Comparison of ENCODE assay signal across 8 mouse cellular contexts in the genomic region with DNA sequence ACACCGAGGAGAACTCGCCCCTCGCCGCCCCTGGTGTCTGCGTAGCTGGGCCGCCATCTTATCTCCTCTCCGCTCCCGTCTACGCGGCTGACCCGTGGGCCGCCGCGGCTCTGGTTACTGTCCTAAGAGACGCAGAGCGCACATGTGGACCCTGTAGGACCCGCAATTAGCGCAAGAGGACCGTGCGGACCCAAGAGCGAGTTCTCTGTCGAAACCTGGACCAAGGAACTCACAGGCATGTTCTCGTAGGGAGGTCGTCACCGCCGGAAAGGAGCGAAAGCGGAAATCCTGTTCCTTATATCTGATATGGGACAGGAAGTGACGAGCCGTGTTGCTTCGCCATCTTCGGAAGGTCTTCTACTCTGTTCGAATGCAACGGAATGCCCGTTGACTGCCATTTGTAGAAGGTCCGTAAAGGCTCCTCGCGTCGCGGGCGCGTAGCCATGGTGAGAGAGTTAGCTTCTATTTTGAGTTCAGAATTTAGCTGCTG. TPM values are rescaled to one million over a fixed set of nuclear protein-coding genes. Genes with fewer than 3 reads are reported as not detected.
DNase-seq lines count a peak whose midpoint lies in the region; ATAC-seq and TF ChIP-seq lines count a peak whose summit lies in the region.

TSS of gene Rps27 (minus strand) at position 275 of the 490 bp plus-strand sequence.
TSS of gene Rab13 (plus strand) at position 319 of the 490 bp plus-strand sequence.

- ATAC-seq in embryonic facial prominence, embryonic 13.5 days (ENCODE audit: insufficient number of reproducible peaks, insufficient read depth, low FRiP score, low TSS enrichment, low read depth) = peak; percentile 81
- peak; percentile 95 for ATAC-seq in limb, embryonic 13.5 days (ENCODE audit: low FRiP score, low read depth)
- ATAC-seq in midbrain, embryonic 16.5 days = peak; percentile 95

- H3K9me3 ChIP-seq in embryonic facial prominence, embryonic 13.5 days = no peaks in the 10 kb centered on the region
- no peaks in the 10 kb centered on the region for H3K9me3 ChIP-seq in limb, embryonic 13.5 days
- H3K9me3 ChIP-seq in midbrain, embryonic 16.5 days (replicated peaks; ENCODE audit: control insufficient read depth, low read length, poor library complexity, severe bottlenecking) = no peaks in the 10 kb centered on the region

- H3K27me3 ChIP-seq in embryonic facial prominence, embryonic 13.5 days = no peaks in the 10 kb centered on the region
- no peaks in the 10 kb centered on the region for H3K27me3 ChIP-seq in heart, adult 2 months (ENCODE audit: control insufficient read depth, insufficient read depth, low read length)
- no peaks in the 10 kb centered on the region for H3K27me3 ChIP-seq in limb, embryonic 13.5 days
- no peaks in the 10 kb centered on the region for H3K27me3 ChIP-seq in midbrain, embryonic 16.5 days (ENCODE audit: control insufficient read depth, insufficient read depth, low read depth, low read length)

- intact Hi-C loops in heart, adult 2 months (cut with DNase I) = loop anchor here (5.0 kb wide), 1 partner anchor 54 kb away; the partner anchor contains the start of gene Dennd4b

- peak within 1 kb of the TSS; percentile 85 for H3K4me3 ChIP-seq in embryonic facial prominence, embryonic 13.5 days
- peak within 1 kb of the TSS; percentile 98 for H3K4me3 ChIP-seq in heart, adult 2 months
- H3K4me3 ChIP-seq in limb, embryonic 13.5 days = peak within 1 kb of the TSS; percentile 86
- H3K4me3 ChIP-seq in midbrain, embryonic 16.5 days (ENCODE audit: low read depth, low read length) = peak within 1 kb of the TSS; percentile 61

- H3K4me2 ChIP-seq in embryonic facial prominence, embryonic 13.5 days = peak within 1 kb of the TSS; percentile 93
- peak within 1 kb of the TSS; percentile 95 for H3K4me2 ChIP-seq in limb, embryonic 13.5 days (replicated peaks)
- H3K4me2 ChIP-seq in midbrain, embryonic 16.5 days (ENCODE audit: low read length) = peak within 1 kb of the TSS; percentile 89

- WGBS in embryonic facial prominence, embryonic 13.5 days = under 1% methylated on average over 42 of the region's 42 CpGs
- under 1% methylated on average over 42 of the region's 42 CpGs for WGBS in heart, adult 2 months
- under 1% methylated on average over 42 of the region's 42 CpGs for WGBS in limb, embryonic 13.5 days
- under 1% methylated on average over 42 of the region's 42 CpGs for WGBS in midbrain, embryonic 16.5 days

- no peak for TF ChIP-seq CTCF in heart, adult 2 months (IDR thresholded peaks at IDR 0.05)

- TF ChIP-seq EP300 in heart, adult 2 months (IDR thresholded peaks at IDR 0.05; ENCODE audit: insufficient read depth, low read depth, low read length) = peak; percentile 91

- TF ChIP-seq POLR2A in heart, adult 2 months (IDR thresholded peaks at IDR 0.05; ENCODE audit: insufficient read depth, low read depth, low read length) = peak; percentile 100

- peaks cover 29% of the 10 kb centered on the region for H3K4me1 ChIP-seq in embryonic facial prominence, embryonic 13.5 days
- peaks cover 8% of the 10 kb centered on the region for H3K4me1 ChIP-seq in heart, adult 2 months (ENCODE audit: control insufficient read depth, insufficient read depth, low read length)
- peaks cover 26% of the 10 kb centered on the region for H3K4me1 ChIP-seq in limb, embryonic 13.5 days
- peaks cover 19% of the 10 kb centered on the region for H3K4me1 ChIP-seq in midbrain, embryonic 16.5 days (ENCODE audit: control insufficient read depth, insufficient read depth, low read length)

- H3K79me2 ChIP-seq in heart, adult 2 months (replicated peaks; ENCODE audit: control insufficient read depth, insufficient read depth, low read length) = peaks cover 2% of the 10 kb centered on the region; the same call in 1 of the 2 replicates

- peak; percentile 88 for DNase-seq in 3134 (ENCODE audit: extremely low read depth, insufficient read length, low spot score)
- peak; percentile 84 to 87 for DNase-seq in adrenal gland, postnatal 36 days
- DNase-seq in heart, adult 2 months = peak; percentile 87 to 92
- DNase-seq in kidney, adult 8-10 months = peak; percentile 94 to 95
- peak; percentile 87 to 90 for DNase-seq in spleen, postnatal 10 days (ENCODE audit: low spot score in 2 of 2)

- peak within 1 kb of the TSS; percentile 94 for H3K9ac ChIP-seq in embryonic facial prominence, embryonic 13.5 days
- H3K9ac ChIP-seq in heart, adult 2 months (ENCODE audit: low read depth, low read length) = peak within 1 kb of the TSS; percentile 80
- peak within 1 kb of the TSS; percentile 91 for H3K9ac ChIP-seq in limb, embryonic 13.5 days
- peak within 1 kb of the TSS; percentile 89 for H3K9ac ChIP-seq in midbrain, embryonic 16.5 days (ENCODE audit: low read depth, low read length)

- H3K36me3 ChIP-seq in embryonic facial prominence, embryonic 13.5 days = peaks cover 41% of the 10 kb centered on the region
- H3K36me3 ChIP-seq in heart, adult 2 months (ENCODE audit: control insufficient read depth, insufficient read depth, low read length) = peaks cover 25% of the 10 kb centered on the region
- H3K36me3 ChIP-seq in limb, embryonic 13.5 days = peaks cover 42% of the 10 kb centered on the region
- H3K36me3 ChIP-seq in midbrain, embryonic 16.5 days (ENCODE audit: control insufficient read depth, insufficient read depth, low read length) = peaks cover 13% of the 10 kb centered on the region; the same call in 1 of the 2 replicates

- H3K27ac ChIP-seq in embryonic facial prominence, embryonic 13.5 days = peak within 1 kb of the TSS; percentile 90
- peak within 1 kb of the TSS; percentile 96 for H3K27ac ChIP-seq in heart, adult 2 months
- H3K27ac ChIP-seq in limb, embryonic 13.5 days = peak within 1 kb of the TSS; percentile 85; the same call in 1 of the 2 replicates
- peak within 1 kb of the TSS; percentile 88 for H3K27ac ChIP-seq in midbrain, embryonic 16.5 days (ENCODE audit: low read length)

RNA-seq across cellular contexts. Expression of gene Rps27, which starts in this region (rescaled TPM):
- 1,000 to 10,000 TPM; 1,883 to 1,933 TPM for total RNA-seq in adrenal gland, postnatal 36 days (2021)
- polyA plus RNA-seq in embryonic facial prominence, embryonic 13.5 days (2015; fragmentation: Nextera tagmentation; extraction: Ambion mirVana) = 1,327 and 1,965 TPM in 2 replicates
- 1,000 to 10,000 TPM; 1,040 to 1,280 TPM for total RNA-seq in heart, adult 2 months (2021)
- polyA plus RNA-seq in heart, adult 2 months (2012; rRNA removed) = 696 and 1,017 TPM in 2 replicates
- 1,711 and 1,721 TPM in 2 replicates for polyA plus RNA-seq in limb, embryonic 13.5 days (2015; fragmentation: Nextera tagmentation; extraction: Ambion mirVana)
- 691 and 714 TPM in 2 replicates for polyA plus RNA-seq in midbrain, embryonic 16.5 days (2015; fragmentation: Nextera tagmentation; extraction: Ambion mirVana)

RNA-seq across cellular contexts. Expression of gene Rab13, which starts in this region (rescaled TPM):
- total RNA-seq in adrenal gland, postnatal 36 days (2021) = 10 to 100 TPM; 24.6 to 39.0 TPM
- polyA plus RNA-seq in embryonic facial prominence, embryonic 13.5 days (2015; fragmentation: Nextera tagmentation; extraction: Ambion mirVana) = 35.4 and 38.9 TPM in 2 replicates
- 1 to 10 TPM; 5.5 to 5.6 TPM for total RNA-seq in heart, adult 2 months (2021)
- polyA plus RNA-seq in heart, adult 2 months (2012; rRNA removed) = 3.1 TPM in 2 replicates
- polyA plus RNA-seq in limb, embryonic 13.5 days (2015; fragmentation: Nextera tagmentation; extraction: Ambion mirVana) = 39.7 and 41.4 TPM in 2 replicates
- polyA plus RNA-seq in midbrain, embryonic 16.5 days (2015; fragmentation: Nextera tagmentation; extraction: Ambion mirVana) = 19.6 and 22.4 TPM in 2 replicates

Comparison
In these comparisons a context has a peak if more than half of its experiments do, and no peak if none do; other contexts are left out.
1. Peak in every context shown above with its lines: DNase-seq, ATAC-seq, H3K4me3 ChIP-seq and H3K27ac ChIP-seq.